Mouse (Mus musculus): ENCODE measurements around the gene Arhgap18. TPM values are rescaled to one million over a fixed set of nuclear protein-coding genes. Genes with fewer than 3 reads are reported as not detected.

Gene Arhgap18
- polyA plus RNA-seq (2012; ENCODE audit: insufficient read depth, insufficient read length, missing spikeins): 126 and 149 TPM in 2 replicates

DNA sequence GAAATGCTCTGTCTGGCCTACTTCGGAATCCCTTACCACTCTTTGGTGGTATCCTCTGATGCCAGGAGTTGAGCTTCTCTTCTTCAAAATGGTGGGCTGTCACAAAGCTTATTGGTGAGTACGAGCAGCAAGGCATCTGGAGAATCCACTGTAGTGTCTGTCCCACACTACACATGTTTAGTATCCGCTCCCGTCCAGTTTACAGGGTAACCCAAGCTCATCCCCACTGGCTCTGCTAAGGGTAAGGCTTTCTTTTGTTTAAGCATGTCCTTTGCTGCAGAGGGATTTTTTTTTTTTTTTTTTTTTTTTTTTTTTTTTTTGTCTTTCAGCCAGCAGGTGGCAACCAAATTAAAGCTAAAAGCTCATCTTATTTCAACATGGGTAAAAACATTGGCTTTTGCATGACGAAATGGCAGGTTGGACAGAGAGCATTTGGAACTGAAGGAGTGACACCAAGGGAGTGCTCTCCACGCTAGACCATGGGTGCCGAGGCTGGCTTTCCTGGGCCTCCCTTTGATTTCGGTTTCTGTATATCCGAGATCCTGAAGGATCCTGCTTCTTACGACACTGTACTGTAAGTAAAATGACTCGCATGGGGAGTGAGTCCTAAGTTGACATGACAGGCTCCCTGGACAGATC, at the start of gene Arhgap18:
Gene Arhgap18, plus strand, starts transcription at position 493 of the 639 bp plus-strand sequence.
- H3K4me3 ChIP-seq (ENCODE audit: insufficient read depth, low read length): no peak within 1 kb of the TSS

DNA sequence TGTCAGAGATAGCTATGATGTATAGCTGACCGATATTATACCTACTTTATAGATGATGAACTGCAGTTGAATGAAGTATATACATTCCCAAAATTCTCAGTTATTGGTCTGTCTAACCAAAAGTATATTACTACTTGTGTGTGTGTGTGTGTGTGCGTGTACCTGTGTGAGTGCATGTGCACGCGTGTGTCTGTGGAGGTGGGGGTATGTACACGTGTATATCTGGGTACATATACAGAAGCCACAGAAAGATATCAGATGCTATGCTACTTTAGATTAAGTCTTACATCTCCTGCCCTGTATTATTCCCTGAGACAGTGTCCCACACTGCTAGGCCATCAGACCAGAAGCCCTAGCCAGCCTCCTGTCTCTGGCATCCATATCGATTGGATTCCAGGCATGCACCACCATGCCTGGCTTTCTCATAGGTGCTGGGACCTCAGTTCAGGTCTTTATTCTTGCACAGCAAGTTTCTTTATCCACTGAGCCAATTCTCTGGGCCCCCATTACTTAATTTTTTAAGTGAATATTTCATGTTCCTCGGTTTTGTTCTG, 42.7 kb upstream of the Arhgap18 start:
- Histone ChIP-seq H3K27ac (ENCODE audit: insufficient read depth, low read depth, low read length) (no peak overlapping the region), H3K4me3 (ENCODE audit: insufficient read depth, low read length) (no peak overlapping the region), H3K4me1 (ENCODE audit: control insufficient read depth, insufficient read depth, low read length) (no peaks in the 10 kb centered on the region)
- TF ChIP-seq POLR2A (IDR thresholded peaks at IDR 0.05; ENCODE audit: borderline replicate concordance, low read depth, low read length): no peak
- TF ChIP-seq CTCF (IDR thresholded peaks at IDR 0.05; ENCODE audit: low read depth, low read length): no peak

More for the DNA sequence above, at the start of gene Arhgap18:
- no peak for TF ChIP-seq POLR2A (IDR thresholded peaks at IDR 0.05; ENCODE audit: borderline replicate concordance, low read depth, low read length)
- peak; percentile 2; the same call in 1 of the 2 replicates for TF ChIP-seq CTCF (IDR thresholded peaks at IDR 0.05; ENCODE audit: low read depth, low read length)
- Histone ChIP-seq H3K27ac (ENCODE audit: insufficient read depth, low read depth, low read length) (no peak within 1 kb of the TSS), H3K4me1 (ENCODE audit: control insufficient read depth, insufficient read depth, low read length) (peaks cover 6% of the 10 kb centered on the region; the same call in 1 of the 2 replicates)

DNA sequence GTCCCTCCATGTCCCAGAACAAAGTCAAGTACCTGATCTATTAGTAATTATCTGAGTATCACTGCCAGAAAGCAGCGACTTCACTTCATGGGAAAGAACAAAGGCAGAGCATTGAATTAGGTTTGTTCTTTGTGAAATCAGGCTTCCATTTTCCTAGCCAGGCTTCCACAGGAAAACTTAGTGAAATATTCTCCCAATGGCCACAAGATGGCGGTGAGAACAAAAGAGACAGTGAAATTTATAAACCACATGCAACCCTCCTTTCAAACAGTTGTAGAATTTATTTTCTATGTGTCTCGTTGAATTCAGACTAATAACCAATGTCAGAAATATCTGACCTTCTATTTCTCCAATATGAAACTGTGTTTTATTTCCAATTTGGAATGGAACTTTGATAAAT, 42.2 kb upstream of the Arhgap18 start:
- H3K4me3 ChIP-seq (ENCODE audit: insufficient read depth, low read length): no peak overlapping the region
- H3K27ac ChIP-seq (ENCODE audit: insufficient read depth, low read depth, low read length): no peak overlapping the region
- TF ChIP-seq POLR2A (IDR thresholded peaks at IDR 0.05; ENCODE audit: borderline replicate concordance, low read depth, low read length): no peak
- no peak for TF ChIP-seq CTCF (IDR thresholded peaks at IDR 0.05; ENCODE audit: low read depth, low read length)
- H3K4me1 ChIP-seq (ENCODE audit: control insufficient read depth, insufficient read depth, low read length): no peaks in the 10 kb centered on the region

DNA sequence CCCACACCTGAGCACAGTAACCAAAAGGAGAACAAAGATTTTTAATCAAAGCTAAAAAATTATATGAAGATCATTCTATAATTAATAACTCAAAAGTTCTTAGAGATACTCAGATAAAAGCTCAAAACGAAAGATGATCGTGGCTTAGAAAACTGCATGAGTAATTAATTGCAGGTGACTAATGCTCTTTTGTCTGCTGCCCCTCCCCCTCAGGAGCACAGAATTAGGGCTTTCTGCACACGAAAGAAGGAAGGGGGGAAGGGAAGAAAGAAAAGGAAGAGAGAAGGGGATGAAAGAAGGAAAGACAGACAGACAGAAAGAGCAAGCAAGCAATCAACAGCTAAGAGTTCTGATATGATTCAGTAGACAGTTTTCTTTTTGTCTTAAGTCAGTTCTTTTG, 39.2 kb upstream of the Arhgap18 start:
- TF ChIP-seq CTCF (IDR thresholded peaks at IDR 0.05; ENCODE audit: low read depth, low read length) (no peak), POLR2A (IDR thresholded peaks at IDR 0.05; ENCODE audit: borderline replicate concordance, low read depth, low read length) (no peak)
- Histone ChIP-seq H3K27ac (ENCODE audit: insufficient read depth, low read depth, low read length) (no peak overlapping the region), H3K4me3 (ENCODE audit: insufficient read depth, low read length) (no peak overlapping the region), H3K4me1 (ENCODE audit: control insufficient read depth, insufficient read depth, low read length) (no peaks in the 10 kb centered on the region)

DNA sequence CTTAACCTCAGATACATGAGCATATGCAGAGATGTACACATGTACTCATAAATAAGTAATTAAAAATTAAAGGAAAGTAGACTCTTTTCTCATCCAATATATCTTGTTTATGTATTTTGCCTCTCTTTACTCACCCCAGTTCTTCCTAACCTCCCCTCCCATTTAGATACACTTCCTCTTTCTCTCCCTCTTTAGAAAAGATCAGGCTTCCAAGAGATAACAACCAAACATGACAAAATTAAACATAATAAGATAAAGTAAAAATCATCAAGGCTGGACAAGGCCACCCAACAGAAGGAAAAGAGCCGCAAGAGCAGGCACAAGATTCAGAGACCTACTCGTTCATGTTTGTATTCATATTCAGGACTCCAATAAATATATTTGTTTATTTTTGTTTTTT, 28.5 kb upstream of the Arhgap18 start:
- no peak for TF ChIP-seq POLR2A (IDR thresholded peaks at IDR 0.05; ENCODE audit: borderline replicate concordance, low read depth, low read length)
- TF ChIP-seq CTCF (IDR thresholded peaks at IDR 0.05; ENCODE audit: low read depth, low read length): no peak
- Histone ChIP-seq H3K4me1 (ENCODE audit: control insufficient read depth, insufficient read depth, low read length) (peaks cover 8% of the 10 kb centered on the region), H3K4me3 (ENCODE audit: insufficient read depth, low read length) (no peak overlapping the region), H3K27ac (ENCODE audit: insufficient read depth, low read depth, low read length) (no peak overlapping the region)

DNA sequence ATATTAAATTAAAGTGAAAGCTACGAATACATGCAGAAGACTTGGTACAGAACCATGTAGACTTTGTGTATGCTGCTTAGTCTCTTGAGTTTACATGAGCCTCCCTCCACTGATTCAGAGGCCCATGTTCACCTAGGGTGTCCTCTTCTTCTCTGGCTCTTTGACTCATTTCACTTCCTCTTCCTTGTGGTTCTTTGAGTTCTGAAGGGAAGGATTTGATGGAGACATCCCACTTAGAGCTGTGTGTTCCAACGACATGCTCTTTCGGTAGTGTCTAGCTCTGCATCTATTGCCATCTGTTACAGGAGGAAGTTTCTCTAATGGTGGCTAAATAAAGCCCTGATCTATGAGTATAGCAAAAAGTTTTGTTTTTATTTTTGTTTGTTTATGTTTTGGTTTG, 28.0 kb upstream of the Arhgap18 start:
- H3K4me3 ChIP-seq (ENCODE audit: insufficient read depth, low read length): no peak overlapping the region
- TF ChIP-seq CTCF (IDR thresholded peaks at IDR 0.05; ENCODE audit: low read depth, low read length) (no peak), POLR2A (IDR thresholded peaks at IDR 0.05; ENCODE audit: borderline replicate concordance, low read depth, low read length) (no peak)
- H3K4me1 ChIP-seq (ENCODE audit: control insufficient read depth, insufficient read depth, low read length): peaks cover 8% of the 10 kb centered on the region
- no peak overlapping the region for H3K27ac ChIP-seq (ENCODE audit: insufficient read depth, low read depth, low read length)

DNA sequence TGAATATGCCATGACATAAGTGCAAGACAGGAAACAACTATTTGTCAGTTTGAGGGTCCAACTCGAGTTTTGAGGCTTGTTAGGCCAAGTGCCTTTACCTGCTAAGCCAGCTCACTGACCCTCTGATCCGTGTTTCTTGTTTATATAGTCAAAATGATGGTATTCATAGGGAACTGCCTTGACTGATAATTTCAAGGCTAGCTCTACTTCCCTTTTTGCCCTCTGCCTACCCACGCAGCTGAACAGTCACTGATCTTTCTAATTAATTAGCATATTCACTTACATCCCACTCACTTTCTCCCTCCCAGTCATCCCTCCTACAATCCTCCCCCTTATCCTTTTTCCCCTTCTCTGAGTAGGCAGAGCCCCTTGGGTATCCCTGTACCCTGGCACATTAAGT, 2.4 kb upstream of the Arhgap18 start:
- Histone ChIP-seq H3K27ac (ENCODE audit: insufficient read depth, low read depth, low read length) (no peak overlapping the region), H3K4me3 (ENCODE audit: insufficient read depth, low read length) (no peak overlapping the region), H3K4me1 (ENCODE audit: control insufficient read depth, insufficient read depth, low read length) (peaks cover 6% of the 10 kb centered on the region; the same call in 1 of the 2 replicates)
- TF ChIP-seq POLR2A (IDR thresholded peaks at IDR 0.05; ENCODE audit: borderline replicate concordance, low read depth, low read length) (no peak), CTCF (IDR thresholded peaks at IDR 0.05; ENCODE audit: low read depth, low read length) (no peak)

DNA sequence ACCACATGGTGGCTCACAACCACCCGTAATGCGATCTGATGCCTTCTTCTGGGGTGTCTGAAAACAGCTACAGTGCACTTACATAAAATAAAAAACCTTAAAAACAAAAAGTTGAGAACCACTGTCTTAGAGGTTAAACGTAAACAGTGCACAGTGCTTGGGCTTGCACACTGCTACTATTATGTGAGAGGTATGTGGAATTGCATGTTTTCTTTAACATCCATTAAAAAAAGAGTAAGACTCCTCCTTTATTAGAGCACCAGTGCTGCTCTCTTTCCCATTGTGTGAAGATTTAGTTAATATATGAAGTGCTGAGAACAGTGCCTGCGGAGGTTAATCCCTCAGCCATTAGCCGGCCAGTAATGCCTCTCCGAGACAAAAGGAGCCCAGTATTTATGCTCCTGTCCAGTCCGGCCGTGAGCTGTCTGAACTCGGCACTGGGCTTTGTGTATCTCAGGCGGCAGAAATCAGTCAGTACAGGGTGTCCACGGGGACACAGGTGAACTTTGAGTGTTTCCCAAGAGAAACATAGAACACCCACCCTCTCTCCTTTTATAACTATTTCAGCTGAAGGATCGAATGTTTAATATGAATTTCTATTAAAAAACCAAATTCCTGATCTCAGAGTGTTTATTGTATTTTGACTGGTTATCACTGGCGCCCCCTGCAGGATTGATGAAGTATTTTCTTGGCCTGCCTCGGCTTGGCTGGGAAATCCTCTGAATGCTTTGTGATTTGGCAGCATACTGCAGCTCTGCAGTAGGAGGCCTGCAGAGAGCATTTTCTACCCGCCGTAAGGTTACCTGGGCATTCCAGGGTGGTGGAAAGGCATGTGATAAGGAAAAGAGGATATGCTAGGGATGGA, 925 bp upstream of the Arhgap18 start:
- H3K4me1 ChIP-seq (ENCODE audit: control insufficient read depth, insufficient read depth, low read length): peaks cover 6% of the 10 kb centered on the region; the same call in 1 of the 2 replicates
- no peak overlapping the region for H3K4me3 ChIP-seq (ENCODE audit: insufficient read depth, low read length)
- no peak overlapping the region for H3K27ac ChIP-seq (ENCODE audit: insufficient read depth, low read depth, low read length)
- TF ChIP-seq POLR2A (IDR thresholded peaks at IDR 0.05; ENCODE audit: borderline replicate concordance, low read depth, low read length): no peak
- peak; percentile 60 for TF ChIP-seq CTCF (IDR thresholded peaks at IDR 0.05; ENCODE audit: low read depth, low read length)

DNA sequence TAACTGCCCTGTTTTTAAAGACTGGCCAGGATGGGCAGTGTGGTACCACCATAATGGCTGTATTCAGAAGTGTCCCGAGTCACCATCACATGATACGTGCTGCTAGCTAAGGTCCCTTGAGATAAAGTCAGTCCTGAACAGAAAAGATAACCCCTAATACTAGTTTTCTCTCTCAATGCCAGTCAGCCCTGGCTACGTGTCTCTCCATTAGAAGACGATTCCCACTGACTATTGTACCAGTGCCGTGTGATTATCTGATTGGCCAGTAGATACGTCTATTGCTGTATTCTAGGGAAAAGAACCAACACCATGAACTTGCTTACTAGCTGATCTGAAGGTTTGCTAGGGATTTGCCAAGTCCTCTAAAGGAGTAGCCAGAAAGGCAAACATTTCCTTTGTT, 785 bp downstream of the Arhgap18 start:
- TF ChIP-seq POLR2A (IDR thresholded peaks at IDR 0.05; ENCODE audit: borderline replicate concordance, low read depth, low read length) (no peak), CTCF (IDR thresholded peaks at IDR 0.05; ENCODE audit: low read depth, low read length) (no peak)
- H3K4me1 ChIP-seq (ENCODE audit: control insufficient read depth, insufficient read depth, low read length): peaks cover 6% of the 10 kb centered on the region; the same call in 1 of the 2 replicates

More for the DNA sequence above, 785 bp downstream of the Arhgap18 start:
- H3K4me3 ChIP-seq (ENCODE audit: insufficient read depth, low read length): no peak overlapping the region
- no peak overlapping the region for H3K27ac ChIP-seq (ENCODE audit: insufficient read depth, low read depth, low read length)

All from bone marrow macrophage, adult 2 months (primary cell).